Mouse (Mus musculus) CH12.LX (cell line): Measurements from ENCODE around the gene Lbhd1. TPM values are rescaled to one million over a fixed set of nuclear protein-coding genes. Genes with fewer than 3 reads are reported as not detected.
A peak's percentile ranks its signal among the peaks of the same experiment; 100 is the strongest.

ENCODE experiments used
- DNase-seq: peaks from one replicate; pipeline ENCODE4 v3.0.0-alpha.2; 2013; ENCODE audit errors: extremely low read depth
- H3K27ac ChIP-seq: 2 replicates; pipeline ENCODE4 v1.5.1; 2012; ENCODE audit warnings: low read depth, mild to moderate bottlenecking, control low read depth, moderate library complexity; ENCODE audit not compliant: insufficient read depth
- H3K27me3 ChIP-seq: replicated peaks from 2 replicates; pipeline ENCODE3; 2012; ENCODE audit warnings: inconsistent platforms
- H3K36me3 ChIP-seq, 2 experiments: replicated peaks in 1 of 2; 2 replicates each; pipeline versions ENCODE3 to v1.6.1; 2012; ENCODE audit warnings: inconsistent platforms in 1 of 2, low read length in 1 of 2, mild to moderate bottlenecking in 1 of 2, mixed read lengths in 1 of 2, moderate library complexity in 1 of 2; ENCODE audit not compliant: control insufficient read depth in 1 of 2, insufficient read depth in 1 of 2
- H3K4me1 ChIP-seq, 2 experiments: 2 replicates each; pipeline ENCODE4 v1.6.1; 2012; ENCODE audit warnings: inconsistent platforms in 1 of 2, moderate library complexity in 1 of 2; ENCODE audit not compliant: insufficient read depth in 2 of 2, control insufficient read depth in 1 of 2
- H3K4me2 ChIP-seq: 2 replicates; pipeline ENCODE4 v1.6.1; 2012; ENCODE audit warnings: low read depth, mild to moderate bottlenecking, control low read depth; ENCODE audit not compliant: poor library complexity, insufficient read depth, severe bottlenecking
- H3K4me3 ChIP-seq, 3 experiments: fragments of 150-350 bp in 1 of 3; sonication (generic) in 1 of 3; replicated peaks in 1 of 3; 2 replicates each; pipeline versions ENCODE3 to v1.5.1; 2011 to 2012; ENCODE audit warnings: low read depth in 2 of 3, low read length in 2 of 3, mild to moderate bottlenecking in 2 of 3, moderate library complexity in 2 of 3, control low read depth in 1 of 3, improper control_type of control experiment in 1 of 3, inconsistent platforms in 1 of 3, mixed read lengths in 1 of 3; ENCODE audit not compliant: poor library complexity in 1 of 3
- H3K79me2 ChIP-seq: replicated peaks from 2 replicates; pipeline ENCODE4 v1.6.1; 2012; ENCODE audit warnings: mild to moderate bottlenecking, moderate library complexity; ENCODE audit not compliant: control insufficient read depth, poor library complexity, insufficient read depth, severe bottlenecking; ENCODE audit errors: extremely low read depth
- H3K9ac ChIP-seq: 2 replicates; pipeline ENCODE4 v1.6.1; 2012; ENCODE audit warnings: low read depth, mild to moderate bottlenecking, control low read depth, moderate library complexity; ENCODE audit not compliant: insufficient read depth
- H3K9me3 ChIP-seq: replicated peaks from 2 replicates; pipeline ENCODE3; 2012; ENCODE audit warnings: low read length, inconsistent platforms, mixed read lengths
- CHD1 ChIP-seq: IDR thresholded peaks from 2 replicates; pipeline ENCODE4 v1.6.1; 2012; ENCODE audit warnings: low read depth, low read length, improper control_type of control experiment, inconsistent platforms
- CTCF ChIP-seq, 2 experiments: IDR thresholded peaks in 1 of 2; conservative IDR thresholded peaks in 1 of 2; 2 replicates each; pipeline ENCODE4 v1.5.1; 2011 to 2012; ENCODE audit warnings: low read depth in 2 of 2, low read length in 2 of 2, improper control_type of control experiment in 1 of 2, inconsistent platforms in 1 of 2, mild to moderate bottlenecking in 1 of 2, moderate library complexity in 1 of 2
- E2F4 ChIP-seq: IDR thresholded peaks from 2 replicates; pipeline ENCODE4 v1.6.1; 2011; ENCODE audit warnings: low read depth, low read length, improper control_type of control experiment; ENCODE audit not compliant: insufficient replicate concordance
- EP300 ChIP-seq: IDR thresholded peaks from 2 replicates; pipeline ENCODE4 v1.6.1; 2011; ENCODE audit warnings: low read length, improper control_type of control experiment
- ETS1 ChIP-seq: conservative IDR thresholded peaks from 2 replicates; pipeline ENCODE4 v1.6.1; 2012; ENCODE audit warnings: low read depth, mild to moderate bottlenecking, inconsistent platforms, low read length, improper control_type of control experiment, moderate library complexity
- GABPA ChIP-seq: IDR thresholded peaks from 2 replicates; pipeline ENCODE4 v1.6.1; 2012; ENCODE audit warnings: low read depth, low read length, improper control_type of control experiment, inconsistent platforms; ENCODE audit not compliant: insufficient replicate concordance
- HCFC1 ChIP-seq: IDR thresholded peaks from 2 replicates; pipeline ENCODE4 v1.6.1; 2012; ENCODE audit warnings: low read depth, mild to moderate bottlenecking, inconsistent platforms, low read length, improper control_type of control experiment
- JUND ChIP-seq: conservative IDR thresholded peaks from 2 replicates; pipeline ENCODE4 v1.6.1; 2011; ENCODE audit warnings: low read depth, low read length, improper control_type of control experiment
- MAFK ChIP-seq: IDR thresholded peaks from 2 replicates; pipeline ENCODE4 v1.6.1; 2011; ENCODE audit warnings: low read length, improper control_type of control experiment; ENCODE audit not compliant: insufficient replicate concordance
- MAX ChIP-seq: IDR thresholded peaks from 2 replicates; pipeline ENCODE4 v1.6.1; 2011; ENCODE audit warnings: low read length, improper control_type of control experiment
- MAZ ChIP-seq: IDR thresholded peaks from 2 replicates; pipeline ENCODE4 v1.6.1; 2012; ENCODE audit warnings: low read depth, mild to moderate bottlenecking, inconsistent platforms, low read length, improper control_type of control experiment, moderate library complexity
- MEF2A ChIP-seq: IDR thresholded peaks from 2 replicates; pipeline ENCODE4 v1.6.1; 2014; ENCODE audit warnings: low read depth, mild to moderate bottlenecking, inconsistent platforms, low read length, improper control_type of control experiment, borderline replicate concordance
- MXI1 ChIP-seq: IDR thresholded peaks from 2 replicates; pipeline ENCODE4 v1.6.1; 2011; ENCODE audit warnings: mild to moderate bottlenecking, low read depth, low read length, improper control_type of control experiment
- NELFE ChIP-seq: IDR thresholded peaks from 2 replicates; pipeline ENCODE4 v1.6.1; 2011; ENCODE audit warnings: low read depth, low read length, improper control_type of control experiment
- NRF1 ChIP-seq: IDR thresholded peaks from 2 replicates; pipeline ENCODE4 v1.6.1; 2014; ENCODE audit warnings: low read depth, mild to moderate bottlenecking, inconsistent platforms, low read length, improper control_type of control experiment, moderate library complexity
- PAX5 ChIP-seq: IDR thresholded peaks from 2 replicates; pipeline ENCODE4 v1.6.1; 2012; ENCODE audit warnings: low read length, inconsistent platforms, mixed read lengths
- POLR2AphosphoS2 ChIP-seq: IDR thresholded peaks from 2 replicates; pipeline ENCODE4 v1.6.1; 2011; ENCODE audit warnings: low read depth, low read length, improper control_type of control experiment
- RAD21 ChIP-seq: IDR thresholded peaks from 2 replicates; pipeline ENCODE4 v1.6.1; 2011; ENCODE audit warnings: low read depth, mild to moderate bottlenecking, low read length, improper control_type of control experiment, moderate library complexity
- RCOR1 ChIP-seq: conservative IDR thresholded peaks from 2 replicates; pipeline ENCODE4 v1.6.1; 2012; ENCODE audit warnings: low read depth, mild to moderate bottlenecking, inconsistent platforms, low read length, improper control_type of control experiment
- SIN3A ChIP-seq: IDR thresholded peaks from 2 replicates; pipeline ENCODE4 v1.6.1; 2012; ENCODE audit warnings: low read length, improper control_type of control experiment, inconsistent platforms
- SMC3 ChIP-seq: IDR thresholded peaks from 2 replicates; pipeline ENCODE4 v1.6.1; 2011; ENCODE audit warnings: low read depth, low read length, improper control_type of control experiment
- TBP ChIP-seq: conservative IDR thresholded peaks from 2 replicates; pipeline ENCODE4 v1.6.1; 2011; ENCODE audit warnings: low read depth, low read length, improper control_type of control experiment
- USF1 ChIP-seq: IDR thresholded peaks from 2 replicates; pipeline ENCODE4 v1.6.1; 2014; ENCODE audit warnings: low read depth, mild to moderate bottlenecking, inconsistent platforms, low read length, improper control_type of control experiment
- USF2 ChIP-seq: conservative IDR thresholded peaks from 2 replicates; pipeline ENCODE4 v1.6.1; 2011; ENCODE audit warnings: low read depth, low read length, improper control_type of control experiment
- ZC3H11A ChIP-seq: IDR thresholded peaks from 2 replicates; pipeline ENCODE4 v1.6.1; 2012; ENCODE audit warnings: low read depth, mild to moderate bottlenecking, inconsistent platforms, low read length, improper control_type of control experiment
- ZNF384 ChIP-seq: IDR thresholded peaks from 2 replicates; pipeline ENCODE4 v1.6.1; 2012; ENCODE audit warnings: low read depth, low read length, improper control_type of control experiment, inconsistent platforms
- dilution Hi-C: fragments of 300-500 bp; cut with MboI; formaldehyde crosslinking; loops from 2 replicates; pipeline ENCODE4 v1.14.3; 2020; ENCODE audit warnings: low sequenced_read_pairs; ENCODE audit not compliant: extremely low pct_unique_long_range_greater_than_20kb, extremely low pct_ligation_motif_present
- in situ Hi-C: fragments of 300-500 bp; cut with MboI; formaldehyde crosslinking; loops from 3 replicates; pipeline ENCODE4 v1.14.3; 2019; ENCODE audit warnings: low sequenced_read_pairs, low pct_ligation_motif_present, low pct_unique_long_range_greater_than_20kb, mixed read lengths
- polyA plus RNA-seq: library from polyadenylated mRNA; unstranded; fragments of >175 nt; gene quantifications from 2 replicates; pipeline ENCODE4 v1.2.1, GENCODE M21; 2012; ENCODE audit warnings: low read depth; ENCODE audit not compliant: insufficient read length
- total RNA-seq, 2 experiments: library from RNA; depleted of rRNA; stranded (reverse); fragments of 300-350 nt in 1 of 2; fragments of >200 nt in 1 of 2; gene quantifications; 2 replicates each; pipeline ENCODE4 v1.2.3; 2012 to 2014

Gene Lbhd1
- total and polyA plus RNA-seq, 3 experiments, result 7.5 to 50.4 (median 15.6) TPM

DNA sequence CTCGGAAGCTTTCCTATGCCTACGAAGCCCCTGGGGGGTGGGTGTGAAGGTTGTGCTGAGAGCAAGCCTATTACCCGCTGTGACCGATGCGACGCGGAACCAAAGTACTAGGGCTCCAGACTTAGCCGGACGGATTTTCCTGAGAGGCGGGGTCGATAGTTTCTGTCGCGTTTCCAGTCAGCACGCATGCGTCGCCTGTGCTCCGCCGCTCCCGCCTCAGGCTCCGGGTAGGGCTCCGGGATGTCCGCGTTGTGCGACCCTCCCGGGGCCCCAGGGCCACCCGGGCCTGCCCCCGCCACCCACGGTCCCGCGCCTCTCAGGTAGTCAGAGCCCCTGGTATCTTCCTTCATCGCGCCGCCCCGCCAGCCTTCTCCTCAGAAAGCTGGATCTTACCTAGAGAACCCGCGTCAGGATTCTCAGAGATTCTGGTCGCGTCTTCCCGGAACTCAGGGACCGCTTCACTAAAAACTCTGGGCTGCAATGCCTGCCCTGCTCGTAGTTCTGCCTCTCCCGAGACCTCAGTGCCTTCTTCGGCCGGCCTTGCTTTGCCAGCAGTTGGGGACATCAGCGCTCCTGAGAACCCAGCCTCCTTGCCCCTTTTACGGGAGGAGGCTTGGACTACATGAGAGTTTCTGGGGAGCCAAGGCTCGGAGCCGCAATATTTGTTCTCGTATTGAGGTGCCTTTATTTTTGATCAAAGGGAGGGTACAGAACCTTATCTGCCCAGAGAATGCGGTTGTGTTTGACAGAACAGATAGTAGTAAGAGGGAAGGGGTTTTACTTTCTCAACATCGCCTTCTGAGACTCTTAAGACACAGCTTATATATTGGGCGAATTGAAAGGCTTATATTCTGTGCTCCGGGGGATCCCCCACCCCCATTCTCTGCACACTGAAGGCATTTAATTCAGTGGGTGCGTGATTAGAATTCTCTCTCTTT, 9.6 kb downstream of the Lbhd1 start, which contains the start of gene Ints5 (continued):
- no peak for TF ChIP-seq ETS1
- peak; percentile 96 for TF ChIP-seq TBP
- no peak for TF ChIP-seq USF1
- no peak for TF ChIP-seq MAFK
- TF ChIP-seq SMC3, result no peak
- TF ChIP-seq NELFE, result peak; percentile 92
- TF ChIP-seq RAD21, result no peak
- TF ChIP-seq HCFC1, result peak; percentile 87
- TF ChIP-seq MAX, result peak; percentile 79
- peak; percentile 8; the same call in 1 of the 2 replicates for TF ChIP-seq GABPA
- no peak for TF ChIP-seq CTCF (conservative IDR thresholded peaks at IDR 0.05 in 1 of 2, IDR thresholded peaks at IDR 0.05 in 1 of 2; ENCODE audit: low read depth in 2 of 2, low read length in 2 of 2)
- no peak for TF ChIP-seq EP300
- TF ChIP-seq SIN3A, result peak; percentile 90
- no peak for TF ChIP-seq JUND
- TF ChIP-seq MXI1, result peak; percentile 67
- peak; percentile 91 for TF ChIP-seq NRF1
- no peak for TF ChIP-seq ZC3H11A

- no peak overlapping the region for H3K4me3 ChIP-seq
- no peak for DNase-seq
- peaks cover 29 to 34% of the 10 kb centered on the region in 2 experiments for H3K36me3 ChIP-seq
- peak overlapping the region; percentile 90; the same call in 1 of the 2 replicates for H3K4me2 ChIP-seq
- in situ Hi-C loops, result loop anchor here (5.0 kb wide), 1 partner anchor 42 kb away; no protein-coding TSS in a partner anchor
- peaks cover 60% of the 10 kb centered on the region for H3K79me2 ChIP-seq
- peaks cover 20 to 62% of the 10 kb centered on the region in 2 experiments for H3K4me1 ChIP-seq
- H3K27ac ChIP-seq, result no peak overlapping the region
- no peaks in the 10 kb centered on the region for H3K9me3 ChIP-seq
- no peaks in the 10 kb centered on the region for H3K27me3 ChIP-seq
- TF ChIP-seq MAZ (no peak), MEF2A (no peak), PAX5 (no peak), USF2 (no peak), POLR2AphosphoS2 (no peak), CTCF (conservative IDR thresholded peaks at IDR 0.05 in 1 of 2, IDR thresholded peaks at IDR 0.05 in 1 of 2; ENCODE audit: low read depth in 2 of 2, low read length in 2 of 2) (no peak), HCFC1 (no peak), RCOR1 (no peak), JUND (no peak), CHD1 (no peak), ZNF384 (no peak), E2F4 (no peak)
- TF ChIP-seq, all 38 proteins: peak for 0
- H3K9ac ChIP-seq, result no peak overlapping the region
- dilution Hi-C loops, result no loop called here
Measured at GRCm38 (mm10) chr19:8895397-8895960, 11.9 kb downstream of the Lbhd1 start.
